Mouse (Mus musculus): ENCODE data around the gene Rai1.

DNA sequence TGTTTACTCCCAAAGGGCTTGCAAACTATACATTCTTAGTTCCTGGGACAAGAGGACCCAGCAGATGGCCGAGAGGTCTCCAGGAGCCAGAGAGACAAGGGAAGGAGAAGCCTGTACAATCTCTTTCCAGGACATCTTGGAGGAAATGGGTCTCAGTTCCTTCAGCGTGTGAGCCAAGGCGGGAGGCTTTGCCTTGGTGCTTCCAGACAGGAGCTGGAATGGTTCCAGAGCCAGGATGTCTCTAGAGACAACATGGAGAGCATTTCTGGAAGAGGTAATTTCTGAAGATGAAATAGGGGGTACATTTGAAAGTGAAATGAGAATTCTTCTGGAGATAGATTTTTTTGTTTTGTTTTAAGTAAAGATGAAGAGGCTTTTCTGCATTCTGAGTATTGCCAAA lies 45.9 kb downstream of the Rai1 start:
- TF ChIP-seq EP300 (optimal IDR thresholded peaks at IDR 0.05) (no peak), CTCF (IDR thresholded peaks at IDR 0.05; ENCODE audit: low read depth) (no peak)
